Mouse (Mus musculus) retina, adult 2 months (tissue): ENCODE measurements at regions not wholly inside any gene's neighbourhood (a gene's known extent, or its start where the extent isn't known, plus 50 kb on each side); places are given as distances from the start of the nearest gene placed in this dataset.

ENCODE experiments used
- DNase-seq: peaks from one replicate; pipeline ENCODE4 v3.0.0-alpha.2; 2012; ENCODE audit warnings: low read depth, low spot score

DNA sequence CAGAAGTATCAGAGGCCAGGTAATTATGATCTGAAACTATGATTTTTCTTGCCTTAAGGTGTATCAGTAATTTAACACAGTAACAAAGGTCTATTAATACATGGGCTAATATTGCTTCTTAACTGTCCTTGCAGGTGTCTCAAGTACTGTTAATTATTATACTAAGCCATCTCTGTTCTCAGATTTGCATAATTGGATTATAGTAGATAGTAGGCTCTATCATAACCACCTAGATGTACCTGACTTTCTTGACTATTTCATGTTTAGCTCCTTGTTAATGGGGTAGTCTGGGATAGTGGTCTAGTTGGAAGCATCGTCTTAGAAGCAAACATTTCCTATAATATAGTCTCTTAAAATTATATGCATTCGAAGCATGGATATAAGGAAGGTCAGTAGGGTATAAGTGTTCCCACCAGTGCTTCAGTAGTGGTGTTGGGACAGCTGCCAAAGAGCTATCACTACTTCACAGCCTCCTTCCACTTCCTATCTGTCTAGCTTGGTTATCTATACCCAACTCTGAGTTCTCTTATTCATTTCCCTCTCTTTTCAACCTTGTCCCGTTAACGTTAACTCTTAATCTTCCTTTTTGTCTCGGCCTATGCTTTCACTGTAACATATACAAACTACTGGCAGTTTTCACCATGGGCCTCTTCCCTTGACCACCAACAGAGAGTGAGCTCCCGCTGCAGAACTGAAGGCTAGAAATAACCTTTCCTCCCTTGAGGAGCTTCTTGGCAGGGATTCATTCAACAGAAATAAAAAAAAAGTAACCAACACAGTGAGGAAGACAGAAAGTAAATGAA lies 630.9 kb upstream of the Lcorl start:
- no peak for DNase-seq

DNA sequence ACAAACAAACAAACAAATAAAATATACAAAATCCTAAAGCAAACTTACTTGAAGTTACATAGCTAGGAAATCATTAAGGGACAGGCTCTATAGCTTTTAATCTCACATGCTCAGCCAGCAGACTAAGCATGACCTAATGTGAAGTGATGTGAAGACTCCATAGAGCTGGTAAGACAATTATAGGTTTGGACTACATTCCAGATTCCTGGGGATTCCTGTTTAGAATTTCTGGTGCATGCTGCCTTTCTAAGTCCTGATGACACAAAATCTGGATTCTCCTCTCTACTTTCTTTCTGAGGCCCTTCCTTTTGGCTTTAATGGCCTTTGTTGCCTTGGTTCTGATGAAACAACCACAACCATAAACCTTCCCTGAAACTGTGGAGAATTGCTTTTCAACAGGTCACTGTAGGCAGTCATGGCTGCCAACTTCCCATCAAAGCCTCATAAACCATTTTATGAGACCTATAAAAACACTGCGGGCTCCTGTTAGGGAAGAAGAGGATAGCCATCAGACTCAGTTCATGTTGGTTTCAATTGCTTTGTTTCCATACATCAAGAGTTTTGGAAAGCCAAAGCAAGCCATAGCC lies 629.4 kb upstream of the Lcorl start:
- no peak for DNase-seq

DNA sequence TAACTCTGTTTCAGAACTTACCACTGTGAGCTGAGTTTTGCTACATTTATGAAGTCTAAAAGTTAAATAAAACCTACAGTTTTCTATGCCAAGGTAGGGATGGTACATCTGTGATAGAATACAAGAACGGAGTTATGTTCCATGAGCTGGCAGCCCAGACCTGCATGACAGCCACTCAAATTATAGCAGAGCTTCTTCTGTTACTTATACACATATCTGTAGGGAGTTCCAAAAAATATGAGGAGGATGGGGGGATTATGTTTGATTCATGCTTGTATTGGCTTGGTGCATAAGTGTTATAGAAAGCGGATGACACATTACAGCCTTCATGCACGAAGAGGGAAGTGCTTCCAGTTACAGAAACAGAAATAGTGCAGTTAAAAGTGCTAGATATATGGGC lies 598.9 kb upstream of the Lcorl start:
- DNase-seq, result no peak

DNA sequence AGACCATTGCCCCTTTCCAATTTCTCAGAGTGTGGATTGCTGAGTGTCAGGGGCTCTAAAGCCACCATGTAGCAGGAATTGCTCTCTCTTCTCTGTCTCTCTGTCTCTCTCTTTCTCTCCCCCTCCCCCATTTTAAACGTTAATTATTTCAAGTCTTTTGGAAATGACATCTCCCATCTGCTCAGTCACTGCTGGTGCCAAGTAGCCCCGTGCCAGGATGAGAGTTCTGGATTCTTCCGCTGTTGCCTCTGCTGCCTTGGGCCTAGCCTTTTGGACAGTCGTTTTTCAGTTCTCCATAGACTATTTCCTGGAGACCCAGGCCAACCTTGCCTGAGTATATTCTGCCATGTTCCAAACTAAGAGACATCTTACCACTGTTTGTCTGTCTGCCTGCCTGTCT lies 590.9 kb upstream of the Lcorl start:
- no peak for DNase-seq

DNA sequence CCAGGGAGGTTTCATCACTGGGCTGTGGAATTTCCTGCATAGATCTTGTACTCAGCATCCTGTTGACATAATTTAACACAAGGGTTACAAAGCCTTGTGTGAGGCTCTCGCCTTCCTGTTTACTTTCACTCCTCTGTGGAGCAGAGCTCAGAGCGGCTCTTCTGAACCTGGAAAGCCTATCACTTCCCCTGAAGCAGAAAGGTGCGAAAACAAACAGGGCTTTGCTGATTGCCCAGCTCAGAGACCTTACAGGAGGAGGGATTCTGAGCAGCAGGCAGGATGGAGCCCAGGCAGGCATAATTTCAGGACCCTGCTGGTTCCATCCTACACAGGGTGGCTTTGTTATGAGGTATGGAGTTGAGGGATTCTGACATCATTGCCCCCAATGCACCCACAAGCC lies 588.4 kb upstream of the Lcorl start:
- no peak for DNase-seq

DNA sequence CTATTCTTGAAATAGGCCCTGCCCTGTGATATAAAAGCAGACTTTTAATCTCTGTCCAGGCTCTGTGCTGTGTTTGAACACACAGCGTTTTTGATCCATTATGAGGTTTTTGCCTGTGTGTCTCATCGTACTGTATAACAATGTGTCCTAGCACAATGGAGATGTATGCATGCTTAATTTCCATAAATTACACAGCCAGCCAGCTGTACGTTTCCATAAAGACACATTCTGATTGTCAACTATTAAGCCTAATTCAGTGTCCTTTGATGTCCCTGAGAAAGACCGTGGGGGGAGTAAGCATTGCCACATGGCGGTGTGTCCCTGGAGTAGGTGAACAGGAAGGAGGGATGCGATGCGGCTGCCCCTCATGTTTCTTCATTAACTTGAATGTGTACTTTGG lies 587.7 kb upstream of the Lcorl start:
- DNase-seq, result no peak

DNA sequence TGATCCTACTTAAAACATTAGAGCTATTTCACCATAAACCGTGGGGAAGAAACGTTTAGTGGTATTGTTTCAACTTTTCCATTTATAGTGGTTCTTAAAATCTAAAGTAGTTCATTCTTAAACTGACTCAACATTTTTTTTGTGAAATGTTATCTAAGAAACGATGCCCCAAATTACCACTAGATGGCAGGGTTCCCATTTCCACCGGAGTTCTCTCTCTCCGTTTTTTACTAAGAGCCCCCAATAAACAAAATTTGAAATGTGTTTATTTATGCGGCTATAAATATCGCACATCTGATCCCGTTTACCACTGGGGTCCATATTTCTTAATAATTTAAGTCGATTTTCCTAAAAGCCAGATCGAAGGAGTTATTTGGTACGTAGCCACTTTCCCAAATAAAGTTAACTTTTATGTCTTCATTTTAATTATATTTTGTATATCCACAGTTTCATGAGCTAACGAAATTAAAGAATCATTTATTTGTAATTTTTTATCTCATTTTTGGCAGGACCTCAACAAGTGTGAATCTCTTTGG lies 586.5 kb upstream of the Lcorl start:
- peak; percentile 9 for DNase-seq

DNA sequence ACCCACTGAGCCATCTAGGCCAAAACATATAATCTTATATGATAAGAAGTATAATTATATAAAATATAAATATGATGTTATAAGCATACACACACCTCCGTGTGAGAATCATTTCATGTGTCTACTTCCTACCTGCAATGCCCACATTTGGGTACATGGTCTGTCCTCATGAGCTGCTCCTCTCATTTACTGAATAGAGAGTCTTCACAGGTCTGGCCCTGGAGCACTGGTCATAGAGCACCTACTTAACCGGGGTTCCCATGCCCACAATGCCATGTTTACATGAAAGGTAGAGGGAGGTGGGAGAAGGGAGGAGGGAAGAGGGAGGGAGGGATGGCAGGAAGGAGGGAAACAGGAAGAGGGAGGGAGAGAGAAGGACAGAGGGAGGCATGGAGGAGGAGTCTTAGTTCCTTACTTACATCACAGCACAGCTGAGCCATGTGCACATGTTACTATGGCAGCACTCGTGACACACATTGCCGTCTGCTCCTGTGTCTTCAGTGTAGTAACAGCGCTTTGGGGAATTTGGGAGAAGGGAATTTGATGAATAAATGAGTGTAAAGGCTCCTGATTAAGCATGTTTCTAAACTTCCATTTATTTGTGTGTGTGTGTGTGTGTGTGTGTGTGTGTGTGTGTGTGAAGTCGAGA lies 585.3 kb upstream of the Lcorl start:
- DNase-seq, result no peak

DNA sequence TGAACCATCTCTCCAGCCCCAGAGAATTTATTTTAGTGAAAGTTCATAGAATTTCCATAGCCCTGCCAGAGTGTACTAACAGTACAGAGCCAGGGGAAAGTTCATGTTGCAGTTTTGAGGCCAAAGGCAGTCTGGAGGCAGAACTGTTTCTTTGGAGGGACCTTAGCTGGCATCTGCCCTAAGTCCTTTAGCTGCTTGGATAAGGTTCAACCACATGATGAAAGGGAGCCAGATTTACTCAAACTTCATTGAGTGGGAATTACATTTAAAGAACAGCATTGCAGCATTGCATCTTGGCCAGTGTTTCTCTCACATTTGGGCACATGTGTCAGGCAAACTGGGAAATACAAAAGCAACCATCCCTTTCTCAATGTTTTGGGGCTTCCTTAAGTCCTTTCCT lies 584.3 kb upstream of the Lcorl start:
- no peak for DNase-seq

DNA sequence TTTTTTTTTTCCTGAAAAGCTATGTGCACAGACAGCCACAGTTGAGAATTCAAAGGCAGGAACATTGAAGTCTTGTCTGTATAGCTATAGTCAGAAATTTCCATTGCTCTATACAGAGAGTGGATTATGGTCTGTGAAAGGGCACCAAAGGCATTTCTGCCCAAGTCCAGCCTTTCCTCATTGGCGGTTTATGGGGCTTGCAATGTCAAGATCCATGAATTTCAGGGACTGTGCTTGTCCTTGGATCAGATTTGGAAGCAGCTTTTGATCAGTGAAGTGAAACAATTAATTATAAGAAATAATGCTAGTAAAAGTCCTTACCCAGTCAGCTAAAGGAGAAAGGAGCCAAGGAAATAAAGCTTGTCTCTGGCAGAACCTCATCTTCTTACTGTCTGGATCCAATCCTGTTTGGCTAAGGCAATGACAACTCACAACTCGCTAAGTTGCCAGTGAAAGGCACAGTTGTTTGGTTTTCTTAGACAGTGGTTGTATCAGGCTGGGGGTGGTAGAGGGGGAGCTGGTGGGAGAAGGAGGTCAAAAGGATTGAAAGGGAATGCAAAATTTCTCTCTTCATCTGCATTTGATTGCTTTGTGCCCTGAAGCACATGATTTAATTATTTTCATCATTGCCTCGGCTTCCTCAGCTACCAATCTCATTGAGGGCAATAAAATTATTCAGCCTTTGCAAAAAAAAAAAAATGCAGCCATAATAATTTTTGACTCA lies 574.4 kb upstream of the Lcorl start:
- DNase-seq, result no peak

DNA sequence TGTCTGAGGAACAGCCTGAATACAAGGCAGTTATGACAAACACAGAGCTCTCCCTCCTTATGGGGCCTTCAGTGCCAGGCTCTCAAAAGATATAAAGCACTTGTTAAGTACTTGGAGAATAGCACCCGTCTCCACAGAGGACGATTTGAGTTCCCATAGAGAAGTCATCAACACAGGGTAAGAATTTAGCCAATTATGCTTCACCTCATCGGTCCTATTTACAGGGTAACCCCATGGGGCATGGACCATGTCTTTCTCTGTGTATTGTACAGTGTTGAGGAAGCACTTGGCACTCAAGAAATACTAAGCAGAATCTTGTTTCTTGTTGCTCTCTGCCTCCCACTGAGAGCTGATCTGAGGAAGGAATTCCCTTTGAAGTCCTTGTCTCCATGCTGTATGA lies 565.3 kb upstream of the Lcorl start:
- DNase-seq, result no peak

DNA sequence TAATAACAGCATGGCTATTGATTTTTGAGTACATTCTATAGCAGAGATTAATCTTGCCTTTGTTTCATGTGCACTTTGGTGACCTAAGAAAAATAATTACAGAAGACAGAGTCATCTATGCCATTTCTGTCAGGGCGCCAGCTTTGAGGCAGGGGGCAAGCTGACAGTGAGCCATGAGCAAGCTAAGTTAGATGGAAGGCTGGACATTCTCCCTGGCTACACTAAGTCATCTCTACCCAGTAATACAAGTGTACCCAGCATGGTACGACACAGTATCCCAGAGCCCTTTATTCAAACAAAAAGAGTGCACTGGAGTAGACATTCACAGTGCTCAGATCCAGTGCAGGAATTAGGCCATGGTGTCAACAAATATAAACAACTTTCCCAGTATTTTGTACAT lies 549.6 kb upstream of the Lcorl start:
- DNase-seq, result no peak

DNA sequence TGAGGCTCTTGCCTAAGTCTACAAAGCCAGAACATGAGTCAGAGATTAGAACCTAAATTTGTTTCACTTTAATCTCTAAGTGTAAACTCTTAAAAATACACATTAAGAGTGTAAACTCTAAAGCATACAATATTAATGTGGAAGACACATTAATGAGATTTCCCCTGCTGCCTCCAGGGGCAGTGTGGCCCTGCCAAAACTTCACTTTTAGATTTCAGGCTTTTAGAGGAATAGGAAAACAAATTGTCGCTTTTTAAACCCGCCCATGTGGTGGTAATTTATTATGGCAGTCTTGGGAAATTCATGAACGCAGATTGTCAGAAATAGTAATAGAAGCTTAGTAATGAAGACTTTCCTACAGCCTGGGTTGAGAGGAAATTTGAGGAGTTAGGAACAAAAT lies 549.0 kb upstream of the Lcorl start:
- no peak for DNase-seq

DNA sequence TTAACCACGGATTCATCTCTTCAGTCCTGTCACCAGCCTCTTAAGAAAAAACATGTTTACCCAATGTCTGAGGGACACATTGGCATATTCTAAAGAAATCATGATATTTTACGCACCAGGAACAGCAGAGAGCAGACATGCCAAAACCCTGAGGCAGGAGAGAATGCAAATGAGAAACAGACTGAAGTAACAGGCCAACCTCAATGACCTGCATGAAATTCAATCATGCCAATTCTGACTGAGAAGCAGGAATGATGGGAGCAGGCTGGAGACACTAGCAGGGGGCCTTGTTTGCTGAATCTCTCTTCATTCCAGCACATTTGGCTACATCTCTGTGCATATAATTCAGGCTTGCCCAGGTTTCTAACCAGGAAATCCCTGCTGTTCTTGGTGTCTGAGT lies 529.2 kb upstream of the Lcorl start:
- no peak for DNase-seq

DNA sequence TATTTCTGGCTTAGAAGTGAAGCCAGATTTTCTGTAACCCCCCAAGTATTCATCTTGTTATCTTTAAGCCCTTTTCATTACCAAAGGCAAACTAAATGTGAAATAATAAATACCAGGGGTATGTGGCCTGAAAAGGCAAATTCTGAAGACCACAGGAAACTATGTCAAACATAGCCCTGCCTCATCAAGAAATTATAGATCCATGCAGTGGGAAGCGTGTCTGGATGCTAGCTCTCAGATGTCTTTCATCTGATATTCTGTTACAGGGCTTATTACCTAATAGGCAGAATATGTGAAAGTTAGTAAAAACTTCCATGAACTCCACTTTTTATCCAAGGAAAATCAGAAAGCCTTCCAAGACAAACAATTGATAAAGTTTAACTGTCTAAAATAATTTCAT lies 509.9 kb upstream of the Lcorl start:
- DNase-seq, result no peak

DNA sequence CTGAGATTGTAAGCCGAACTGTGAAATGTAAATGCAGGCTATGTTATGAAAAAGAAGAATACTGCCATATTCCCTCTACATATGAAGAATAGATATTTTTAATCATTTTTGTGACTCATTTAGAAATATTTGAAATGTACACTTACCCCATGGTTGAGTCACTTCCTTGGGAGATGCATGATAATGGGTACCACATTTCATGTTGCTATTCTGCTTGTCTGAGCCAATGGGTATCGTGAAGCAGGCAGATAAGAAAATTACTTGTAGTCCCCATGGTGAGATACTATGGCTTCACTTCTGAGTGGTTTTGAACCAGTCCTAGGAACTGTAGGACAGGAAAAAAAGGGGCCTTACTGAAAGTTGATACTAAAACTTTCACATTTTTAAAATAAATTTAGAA lies 506.2 kb upstream of the Lcorl start:
- DNase-seq, result no peak

DNA sequence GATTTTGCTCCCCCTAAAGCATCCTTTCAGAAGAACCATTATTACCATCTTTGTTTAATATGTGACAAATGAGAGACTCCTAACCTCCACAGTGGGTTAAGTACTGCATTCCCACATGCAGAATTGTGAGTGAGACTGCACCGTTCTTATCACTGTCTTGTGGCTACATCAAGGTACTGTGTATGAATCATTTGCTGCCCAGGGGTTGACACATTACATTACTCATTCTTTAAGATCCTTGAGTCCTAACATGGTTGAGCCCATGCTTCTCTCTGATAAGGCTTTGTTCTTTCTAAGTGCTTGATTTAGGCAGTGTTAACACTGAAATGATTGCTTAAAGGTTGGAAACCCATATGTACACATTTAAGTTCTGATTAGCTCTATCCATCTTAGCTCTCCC lies 504.2 kb upstream of the Lcorl start:
- DNase-seq, result no peak

DNA sequence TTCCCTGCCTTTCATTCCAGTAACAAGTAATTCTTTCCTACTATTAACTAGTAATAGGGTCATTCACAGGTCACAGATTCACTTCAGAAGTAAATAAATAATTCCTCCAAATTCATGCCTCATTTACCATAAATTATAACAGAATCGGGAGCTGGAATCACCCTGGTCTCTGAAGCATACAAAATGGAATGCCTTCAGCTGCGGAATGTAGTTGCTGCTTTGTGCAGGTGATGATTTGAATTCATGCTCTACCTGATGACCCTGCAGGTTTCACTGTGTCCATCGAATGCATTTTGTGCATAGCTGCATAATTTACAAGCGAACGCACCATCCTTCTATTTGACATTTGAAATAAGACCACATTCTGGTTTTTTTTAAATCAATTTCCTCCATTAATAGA lies 491.0 kb upstream of the Lcorl start:
- DNase-seq, result no peak

DNA sequence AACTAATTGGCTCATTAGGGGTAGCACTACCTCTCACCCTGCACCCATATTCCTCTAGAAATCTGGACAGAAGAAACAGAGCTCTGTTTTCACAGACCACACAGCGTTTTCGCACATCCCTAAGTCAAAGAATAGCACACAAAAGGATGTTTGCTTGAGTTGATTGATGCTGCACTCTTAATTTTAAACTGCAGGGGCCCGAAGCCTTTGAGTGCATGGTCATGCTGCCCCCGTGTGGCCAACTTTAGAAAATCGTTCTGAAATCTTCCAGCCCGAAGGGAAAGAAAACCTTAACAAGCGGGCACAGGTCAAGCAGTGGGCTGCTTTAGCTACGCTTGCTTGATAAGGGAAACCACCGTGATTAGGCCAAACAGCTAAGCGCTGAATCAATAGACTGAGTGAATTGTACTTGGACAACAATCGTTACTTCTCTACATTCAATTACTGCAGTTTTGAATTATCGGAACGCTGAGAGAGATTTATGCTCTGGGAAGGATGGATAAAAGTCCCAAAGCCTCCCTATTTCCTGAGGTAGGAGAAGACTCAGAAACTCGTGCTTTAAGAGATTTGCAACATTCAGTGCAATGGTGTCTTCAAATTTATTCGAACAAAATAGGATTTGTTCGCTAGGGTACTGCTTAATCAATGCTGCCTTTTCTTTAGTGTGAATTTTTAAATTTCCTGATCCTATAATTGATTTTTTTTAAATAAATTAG lies 490.1 kb upstream of the Lcorl start:
- peak; percentile 34 for DNase-seq

DNA sequence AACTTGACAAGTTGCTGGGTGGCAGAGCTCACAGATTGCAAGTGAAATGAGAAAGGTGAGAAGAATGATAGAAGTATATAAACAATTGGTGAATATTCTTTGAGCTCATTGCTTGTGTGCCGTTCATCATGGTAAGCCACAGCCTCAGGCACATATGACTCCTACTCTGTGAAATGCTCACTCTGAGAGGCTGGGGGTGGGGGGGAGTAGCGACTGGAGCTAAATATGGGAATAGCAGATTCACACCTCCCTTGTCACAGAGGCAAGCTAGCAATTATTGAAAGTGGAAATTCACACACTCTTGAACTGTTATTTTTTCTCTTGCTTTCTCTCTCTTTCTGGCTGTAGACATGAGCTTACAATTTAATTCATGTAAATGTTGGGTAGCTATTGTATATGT lies 481.0 kb upstream of the Lcorl start:
- no peak for DNase-seq

DNA sequence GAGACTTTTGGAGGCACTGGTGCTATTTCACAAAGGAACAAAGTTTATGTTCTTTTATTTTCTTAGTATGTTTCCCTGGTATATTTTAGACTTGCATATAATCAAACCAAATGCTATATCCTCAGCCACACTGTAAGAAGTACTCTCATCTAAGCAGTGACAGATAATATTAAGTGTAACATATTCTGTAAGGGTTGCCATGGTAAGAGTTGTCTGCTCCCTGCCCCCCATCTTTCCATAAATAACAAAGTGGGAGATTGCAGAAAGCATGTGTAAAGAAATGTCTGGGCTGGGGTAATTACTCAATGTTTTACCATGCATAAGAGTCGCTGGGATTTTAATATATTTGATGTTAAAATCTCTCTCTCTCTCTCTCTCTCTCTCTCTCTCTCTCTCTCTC lies 473.5 kb upstream of the Lcorl start:
- no peak for DNase-seq
